Mouse (Mus musculus) gastrocnemius, postnatal 25 days (tissue): ENCODE measurements around the gene Fgfr2. TPM values are rescaled to one million over a fixed set of nuclear protein-coding genes. Genes with fewer than 3 reads are reported as not detected.

ENCODE experiments used
- DNase-seq: peaks from one replicate; pipeline ENCODE4 v3.0.0; 2022
- total RNA-seq, 2 experiments: library from RNA; stranded (reverse); gene quantifications; 1 replicate in 1 of 2; 2 replicates in 1 of 2; pipeline ENCODE4 v1.2.3; 2021

The Fgfr2 gene
- total RNA-seq, 2 experiments from 2014 or later, result 0.33 to 0.96 TPM

DNA sequence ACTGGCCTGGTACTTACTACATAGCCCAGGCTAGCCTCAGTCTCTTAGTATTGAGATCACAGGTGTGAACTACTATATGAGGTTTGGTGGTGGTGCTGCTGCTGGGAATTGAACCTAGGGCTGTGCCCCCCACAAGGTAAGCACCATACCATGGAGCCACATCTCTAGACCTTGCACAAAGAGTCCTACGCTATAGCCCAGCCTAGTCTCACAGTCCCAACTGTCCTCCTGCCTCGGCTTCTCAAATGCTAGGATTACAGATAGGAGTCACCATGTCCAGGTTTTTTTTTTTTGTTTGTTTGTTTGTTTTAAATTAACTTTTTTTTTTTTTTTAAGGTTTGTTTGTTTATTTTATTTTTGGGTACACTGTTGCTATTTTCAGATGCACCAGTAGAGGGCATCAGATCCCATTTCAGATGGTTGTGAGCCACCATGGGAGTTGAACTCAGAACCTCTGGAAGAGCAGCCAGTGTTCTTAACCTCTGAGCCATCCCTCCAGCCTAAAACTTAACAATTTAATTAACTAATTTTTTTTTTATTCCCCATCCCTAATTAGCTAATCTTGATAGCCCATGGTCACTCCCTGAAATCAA lies 2388.9 kb downstream of the Fgfr2 start:
- DNase-seq, result no peak

DNA sequence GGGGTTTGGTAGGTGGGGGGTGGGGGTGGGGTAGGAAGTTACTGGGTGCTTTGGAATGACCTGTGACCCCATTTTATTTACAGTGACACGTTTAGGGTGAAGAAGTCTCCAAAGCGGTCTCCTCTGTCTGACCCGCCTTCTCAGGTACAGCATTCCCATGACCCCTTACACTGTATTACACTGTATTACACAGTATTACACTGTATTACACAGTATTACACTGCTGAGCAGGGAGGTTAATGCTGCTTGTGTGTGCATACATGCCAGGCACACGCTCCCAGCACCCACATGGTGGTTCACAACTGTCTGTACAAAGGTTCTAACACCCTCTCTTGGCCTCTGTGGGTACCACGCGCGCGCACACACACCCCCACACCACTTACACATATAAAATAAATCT lies 2389.7 kb downstream of the Fgfr2 start:
- DNase-seq, result no peak

- no peak for DNase-seq
These were observed 2390.2 kb downstream of the Fgfr2 start for GRCm38 (mm10) chr7:130732908-130733307.

DNA sequence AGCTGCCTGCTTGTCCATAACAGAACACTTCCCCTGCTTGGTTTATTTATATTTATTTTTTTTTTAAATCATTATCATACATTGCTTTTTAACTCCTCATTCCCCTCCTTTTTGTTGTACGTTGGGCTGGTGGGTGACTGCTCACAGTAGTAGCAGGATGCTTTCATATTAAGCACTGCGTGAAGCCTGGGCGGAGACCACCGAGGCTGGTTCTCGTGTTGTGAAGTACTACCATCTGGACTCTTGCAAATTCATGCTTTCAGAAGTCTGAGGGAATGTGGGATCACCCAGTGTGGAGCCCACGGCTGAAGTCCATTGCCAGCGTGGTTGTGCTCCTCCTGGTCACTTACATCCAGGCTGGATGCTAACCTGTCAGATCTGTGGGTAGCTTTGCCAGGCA lies 2391.4 kb downstream of the Fgfr2 start:
- DNase-seq, result no peak

- DNase-seq, result no peak
These were observed 2395.6 kb downstream of the Fgfr2 start for GRCm38 (mm10) chr7:130727560-130727959.

DNA sequence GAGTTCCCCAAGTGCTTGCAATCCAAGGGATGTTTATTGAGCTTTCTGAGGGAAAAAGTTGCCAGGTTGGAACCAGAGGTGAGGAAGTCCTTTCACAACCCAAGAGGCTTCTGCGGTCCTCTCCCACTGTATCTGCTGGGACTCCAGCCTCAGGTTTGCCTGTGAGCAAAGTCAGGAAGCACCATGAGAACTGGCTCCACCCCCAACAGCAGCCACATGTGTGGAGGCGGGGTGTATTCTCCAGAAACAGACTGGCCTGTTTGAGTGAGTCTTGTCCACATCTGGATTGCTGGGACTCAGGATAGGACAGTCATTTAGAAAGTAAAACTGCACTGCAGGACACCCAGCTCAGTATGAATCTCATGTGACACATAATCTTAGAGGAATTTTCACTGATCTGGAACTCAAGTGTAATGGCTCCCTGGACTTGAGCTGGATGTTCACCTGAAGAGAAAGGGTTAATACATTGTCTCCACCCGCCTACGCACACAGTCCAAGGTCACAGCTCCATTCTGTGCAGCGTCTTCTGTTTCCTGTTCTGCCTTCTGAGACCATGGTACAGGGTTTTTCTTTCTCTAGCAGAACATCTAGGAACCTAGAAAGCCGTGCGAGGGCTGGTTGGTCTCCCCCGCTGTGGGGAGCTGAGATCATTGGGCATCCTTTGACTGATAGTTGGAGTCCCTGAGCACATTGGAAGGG lies 2396.3 kb downstream of the Fgfr2 start:
- no peak for DNase-seq

DNA sequence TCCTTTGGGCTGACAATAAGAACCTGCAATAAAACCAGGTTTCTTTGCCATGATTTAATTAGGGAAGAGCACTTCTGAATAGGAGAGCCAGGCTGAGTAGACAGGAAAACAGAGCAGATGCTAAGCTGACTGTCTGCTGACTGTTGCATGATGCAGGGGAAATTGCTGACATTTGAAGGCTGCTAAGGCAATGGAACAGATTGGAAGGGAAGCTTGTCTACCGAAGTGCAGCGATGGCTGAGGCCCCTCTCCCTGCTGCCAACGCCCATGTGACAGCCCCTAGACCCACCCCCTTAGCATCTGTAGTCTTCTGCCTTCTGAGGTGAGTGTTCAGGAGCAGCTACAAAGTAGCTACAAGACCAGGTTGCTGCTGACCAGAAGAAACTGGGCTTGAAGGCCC lies 2397.0 kb downstream of the Fgfr2 start:
- no peak for DNase-seq

DNA sequence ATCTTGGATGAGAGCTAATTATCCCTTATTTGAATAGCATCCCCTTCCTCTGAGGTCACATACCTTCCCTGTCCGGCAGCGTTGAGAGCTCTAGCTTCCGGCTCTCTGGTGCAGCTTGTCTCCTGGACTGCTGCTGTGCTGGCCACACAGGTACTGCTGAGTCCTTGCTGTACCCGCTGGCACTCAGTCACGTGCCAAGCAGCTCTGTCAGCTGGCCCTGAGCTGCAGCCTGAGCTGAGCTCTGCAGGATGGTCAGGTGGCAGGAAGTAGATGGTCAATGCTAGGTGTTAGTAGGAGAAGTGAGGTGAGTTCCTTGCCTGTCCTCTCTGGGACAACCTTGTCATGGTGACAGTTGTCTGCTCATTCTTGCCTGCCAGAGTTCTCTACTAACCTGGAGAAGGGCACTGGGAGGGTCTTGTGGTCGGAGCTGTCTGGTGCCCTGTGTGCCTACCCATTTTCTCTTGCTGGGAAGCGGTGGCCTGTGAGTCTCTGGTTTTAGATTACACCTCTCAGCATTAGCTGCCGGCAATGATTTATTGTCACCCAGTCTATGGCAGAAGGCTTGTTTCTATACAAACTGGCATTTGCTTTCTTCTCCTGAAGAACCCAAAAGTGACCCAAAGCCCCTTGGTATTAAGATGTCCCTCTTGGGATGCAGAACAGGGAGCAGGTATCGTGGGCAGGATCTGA lies 2402.4 kb downstream of the Fgfr2 start:
- DNase-seq, result no peak

- DNase-seq, result no peak
These were observed 2403.1 kb downstream of the Fgfr2 start for GRCm38 (mm10) chr7:130719931-130720598.

- DNase-seq, result no peak
These were observed 2406.2 kb downstream of the Fgfr2 start for GRCm38 (mm10) chr7:130716989-130717388.

DNA sequence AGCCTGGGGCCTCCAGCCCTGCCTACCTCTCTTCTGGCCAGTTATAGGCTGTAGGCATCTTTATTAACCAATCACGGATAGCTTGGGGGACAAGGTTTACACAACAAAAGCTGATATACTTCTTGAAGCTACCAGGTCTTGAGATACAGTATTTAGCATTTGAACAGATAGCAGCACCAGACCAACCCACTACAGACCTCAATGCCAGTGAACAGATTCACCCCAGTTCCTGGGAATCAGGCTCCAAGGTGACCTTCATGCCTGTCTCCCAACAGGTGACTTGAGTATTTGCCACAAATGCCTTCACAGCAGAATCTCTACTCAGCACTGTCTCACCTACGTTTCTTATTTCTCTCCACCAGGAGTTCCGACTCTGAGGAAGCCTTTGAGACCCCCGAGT lies 2406.8 kb downstream of the Fgfr2 start:
- no peak for DNase-seq

DNA sequence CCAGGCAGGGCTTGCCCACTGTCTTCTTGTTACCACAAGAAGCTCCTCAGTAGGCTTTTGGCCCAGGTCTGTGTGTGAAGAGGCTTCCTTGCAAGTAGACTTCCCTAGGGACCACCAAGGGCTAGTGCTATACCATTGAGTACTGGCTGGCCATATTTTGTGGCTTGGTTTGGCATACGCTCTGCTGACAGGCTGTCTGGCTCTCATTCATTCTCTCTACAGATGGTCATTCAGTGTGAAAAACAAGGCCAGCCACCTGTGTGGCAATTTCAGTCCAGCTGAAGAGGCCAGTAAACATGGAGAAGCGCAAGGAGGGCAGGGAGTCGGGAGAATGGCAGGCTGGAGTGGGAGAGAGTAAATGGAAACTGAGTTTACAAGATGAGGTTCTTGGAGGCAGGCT lies 2407.7 kb downstream of the Fgfr2 start:
- DNase-seq, result no peak

- DNase-seq, result no peak
These were observed 2409.8 kb downstream of the Fgfr2 start for GRCm38 (mm10) chr7:130713319-130713718.

DNA sequence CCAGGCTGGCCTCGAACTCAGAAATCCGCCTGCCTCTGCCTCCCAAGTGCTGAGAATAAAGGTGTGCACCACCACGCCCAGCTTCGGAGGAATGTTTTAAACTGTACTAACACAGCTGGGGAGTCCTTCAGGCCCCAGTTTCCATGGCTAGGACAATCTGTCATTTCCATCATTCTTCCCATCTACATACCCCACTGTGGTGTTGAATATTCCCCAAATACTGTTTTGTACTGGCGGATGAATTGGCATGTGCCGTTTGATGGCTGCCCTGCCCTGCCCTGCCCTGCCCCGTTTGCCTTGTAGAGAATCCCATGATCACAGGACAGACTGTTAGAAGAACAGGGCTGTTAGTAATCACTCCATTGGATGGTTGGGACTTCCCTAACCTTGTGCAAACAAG lies 2411.3 kb downstream of the Fgfr2 start:
- DNase-seq, result no peak

DNA sequence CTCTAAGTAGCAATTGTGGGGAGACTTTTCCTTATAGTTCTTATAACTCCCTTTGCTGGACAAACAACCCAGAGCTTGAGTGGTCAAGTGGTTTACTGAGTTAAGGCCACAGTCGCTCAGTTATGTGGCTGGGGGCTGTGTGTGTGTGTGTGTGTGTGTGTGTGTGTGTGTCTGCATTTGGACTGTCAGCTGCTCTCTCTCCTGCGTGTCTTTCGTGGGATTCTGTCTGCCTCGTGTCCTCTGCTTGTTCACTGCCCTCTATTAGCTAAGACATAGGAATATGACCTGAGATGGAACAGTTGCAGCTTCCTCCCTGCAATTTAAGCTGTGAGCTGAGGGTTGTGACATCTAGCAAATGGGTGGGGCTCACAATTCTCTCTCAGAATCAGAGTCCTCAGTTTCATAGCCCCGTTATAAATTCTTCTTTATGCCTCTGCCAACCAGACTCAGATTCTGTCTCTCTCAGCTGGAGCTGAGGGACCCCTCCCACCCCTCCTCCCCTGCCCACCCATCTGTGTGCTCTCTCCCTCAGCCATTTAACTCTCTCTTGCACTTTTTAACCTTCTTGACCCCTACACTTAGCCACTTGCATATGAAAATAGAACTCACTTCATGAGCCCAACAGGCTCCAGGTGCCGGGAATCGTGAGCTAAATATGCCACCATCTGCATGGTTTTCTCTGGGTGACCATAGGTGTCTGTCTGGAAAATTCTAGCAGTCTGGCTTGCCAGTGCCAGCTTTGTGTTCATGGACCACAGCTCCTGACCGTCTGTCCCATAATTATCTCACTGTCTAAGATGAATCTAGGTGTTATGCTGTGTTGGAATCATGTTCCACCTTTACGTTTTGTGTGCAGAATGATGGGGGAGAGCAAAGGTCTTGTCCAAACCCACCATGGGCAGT lies 2413.5 kb downstream of the Fgfr2 start:
- no peak for DNase-seq

GRCm38 (mm10) chr7:130708940-130709339 lies 2414.2 kb downstream of the Fgfr2 start:
- no peak for DNase-seq

DNA sequence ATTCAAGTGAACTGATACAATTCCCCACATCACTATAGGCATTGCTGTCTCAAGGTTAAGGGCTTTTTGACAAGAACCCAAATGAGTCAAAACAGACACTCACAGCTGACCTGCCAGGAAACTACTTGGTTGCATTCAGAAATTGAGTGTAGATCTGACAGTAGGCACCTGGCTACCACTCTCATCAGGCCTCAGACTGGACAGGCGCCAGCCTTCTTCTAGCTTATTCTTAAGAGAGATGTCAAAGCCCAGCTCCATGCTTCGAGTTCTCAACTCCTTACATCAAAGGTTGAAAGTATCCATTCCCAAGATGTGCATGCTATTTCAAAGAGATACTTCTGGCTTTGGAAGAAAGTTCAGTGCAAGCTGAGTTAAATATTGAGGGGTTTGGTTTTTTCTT lies 2417.9 kb downstream of the Fgfr2 start:
- no peak for DNase-seq

DNA sequence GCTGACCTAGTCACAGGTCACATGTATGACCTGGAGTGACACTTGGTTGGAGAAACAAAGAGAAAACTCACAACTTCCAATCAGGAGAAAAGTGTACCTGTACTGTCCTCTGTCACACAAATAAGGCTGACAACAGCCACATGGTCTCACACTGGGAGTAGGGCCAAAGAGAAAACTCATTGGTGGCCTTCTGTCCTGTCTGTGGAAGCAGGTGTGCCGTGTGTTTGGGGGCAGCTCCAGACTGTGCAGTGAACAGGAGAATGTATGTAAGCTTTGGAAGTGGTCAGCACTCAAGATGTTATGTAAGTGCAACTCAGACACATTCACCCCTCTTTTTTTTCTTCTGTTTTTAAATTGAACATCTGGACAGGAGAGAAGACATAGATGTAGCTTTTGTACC lies 2421.8 kb downstream of the Fgfr2 start:
- no peak for DNase-seq

GRCm38 (mm10) chr7:130698480-130698879 lies 2424.7 kb downstream of the Fgfr2 start:
- no peak for DNase-seq

GRCm38 (mm10) chr7:130696347-130697234 lies 2426.6 kb downstream of the Fgfr2 start:
- DNase-seq, result no peak
